Mouse (Mus musculus): Measurements from ENCODE around the gene H2-T23.

GRCm38 (mm10) chr17:36028879-36029619, 3.6 kb downstream of the H2-T23 start:
- TF ChIP-seq CTCF (IDR thresholded peaks at IDR 0.05; ENCODE audit: low read depth, low read length), result no peak
- no peak for TF ChIP-seq EP300 (IDR thresholded peaks at IDR 0.05; ENCODE audit: insufficient read depth, low read depth, low read length)
- no peak for TF ChIP-seq POLR2A (IDR thresholded peaks at IDR 0.05; ENCODE audit: insufficient read depth, low read length)

All from ES-Bruce4 (cell line).